Mouse (Mus musculus) 3T3-L1 (cell line): Measurements from ENCODE around the gene Tas2r107.
"Not testable (repeated sequence)": the region's sequence is repeated elsewhere in the genome, so short reads cannot be mapped to it uniquely, and the experiment has no call there.

Experiments used
- DNase-seq: peaks from one replicate; pipeline ENCODE4 v3.0.0-alpha.2; 2015; ENCODE audit warnings: low read depth, low spot score

Gene Tas2r107

DNA sequence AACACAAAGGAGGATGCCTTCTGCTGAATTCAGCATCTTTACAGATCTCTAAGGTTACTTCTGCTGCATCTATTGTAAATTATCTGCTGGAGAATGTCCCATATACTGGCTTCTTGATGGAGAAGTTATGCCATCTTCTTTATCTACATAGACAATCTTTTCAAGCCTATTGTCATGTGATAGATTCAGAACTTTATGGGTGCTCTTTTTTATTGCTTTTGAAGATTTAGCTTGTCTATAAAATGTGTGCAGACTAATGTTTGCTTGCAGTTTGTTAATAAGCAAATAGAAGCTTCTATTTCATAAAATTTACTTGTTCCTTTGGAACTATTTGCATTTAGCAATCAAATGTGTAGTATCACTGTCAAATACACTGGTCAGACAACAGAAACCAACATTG is at the start of gene Tas2r107:
Tas2r107 (minus strand) TSS at position 101 of the 400 bp plus-strand sequence.
- DNase-seq, result no peak

DNA sequence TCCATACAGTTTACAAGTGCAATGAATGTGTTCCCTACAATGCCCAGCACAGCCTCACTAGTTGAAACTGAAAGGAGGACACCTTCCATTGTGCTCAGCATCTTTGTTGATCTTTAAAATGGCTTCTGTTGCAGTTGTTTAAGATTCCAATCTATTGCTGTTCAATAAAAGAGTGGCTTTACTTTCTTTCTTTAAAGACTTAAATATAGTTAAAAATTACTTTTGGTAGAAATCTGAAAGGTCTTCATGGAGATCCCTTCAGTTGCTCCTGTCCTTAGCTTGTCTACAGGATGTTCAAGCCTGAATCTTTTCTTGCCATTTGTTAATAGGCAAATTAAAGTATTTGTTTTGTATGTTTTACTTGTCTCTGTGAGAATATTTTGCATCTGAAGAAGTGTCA is 30.0 kb upstream of the Tas2r107 start, which contains the start of gene Tas2r114:
Tas2r114 (minus strand) TSS at position 101 of the 400 bp plus-strand sequence.
- no peak for DNase-seq

DNA sequence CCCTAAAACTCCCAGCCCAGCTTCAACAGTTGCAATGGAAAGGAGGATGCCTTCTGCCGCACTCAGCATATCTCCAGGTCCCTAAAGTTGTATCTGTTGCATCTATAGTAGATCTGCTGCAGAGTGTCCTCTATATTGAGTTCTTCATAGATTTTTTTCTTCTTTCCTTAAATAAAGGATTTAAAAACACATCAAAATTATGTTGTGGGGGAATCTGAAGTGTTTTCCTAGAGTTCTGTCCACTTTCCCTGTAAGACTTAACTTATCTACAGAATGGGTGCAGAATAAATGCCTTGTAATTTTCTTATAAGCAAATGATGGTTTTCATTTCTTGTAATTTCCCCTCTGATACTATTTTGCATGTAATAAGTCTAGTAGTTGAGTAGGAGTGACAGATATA is 27.4 kb upstream of the Tas2r107 start, which contains the start of gene Tas2r105:
Tas2r105 (minus strand) TSS at position 101 of the 400 bp plus-strand sequence.
- DNase-seq, result no peak

DNA sequence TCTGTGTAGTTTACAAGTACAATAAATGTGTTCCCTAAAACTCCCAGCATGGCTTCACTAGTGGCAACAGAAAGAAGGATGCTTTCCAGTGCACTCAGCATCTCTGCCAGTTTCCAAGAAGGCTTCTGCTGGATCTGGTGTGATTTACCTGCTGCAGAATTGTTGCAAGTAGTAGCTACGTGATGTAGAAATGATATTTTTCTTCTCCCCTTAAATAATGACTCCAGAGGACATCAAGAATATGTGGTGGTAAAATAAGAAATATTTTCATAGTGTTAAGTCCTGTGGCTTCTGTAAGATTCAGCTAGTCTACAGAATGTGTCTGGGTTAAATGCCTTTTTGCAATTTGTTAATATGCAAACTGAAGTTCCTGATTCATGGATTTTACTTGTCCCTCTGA is 25.7 kb upstream of the Tas2r107 start, which contains the start of gene Tas2r104:
Tas2r104 (minus strand) TSS at position 101 of the 400 bp plus-strand sequence.
- no peak for DNase-seq

DNA sequence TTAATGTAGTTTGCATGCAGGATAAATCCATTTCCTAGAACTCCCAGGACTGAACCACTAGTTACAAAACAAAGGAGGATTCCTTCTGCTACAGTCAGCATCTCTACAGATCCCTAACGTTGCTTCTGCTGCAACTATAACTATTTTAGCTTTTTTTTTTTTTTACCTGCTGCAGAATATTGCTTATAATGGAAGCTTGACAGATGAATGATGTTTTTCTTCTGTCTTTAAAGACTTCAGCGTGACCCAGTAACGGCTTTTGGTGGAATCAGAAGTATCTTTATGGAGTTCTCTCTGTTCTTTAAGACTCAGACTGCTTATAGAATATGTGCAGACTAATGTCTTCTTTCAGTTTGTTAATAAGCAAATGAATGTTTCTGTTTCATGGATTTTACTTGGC is 18.8 kb upstream of the Tas2r107 start, which contains the start of gene Tas2r106:
Tas2r106 (minus strand) TSS at position 101 of the 400 bp plus-strand sequence.
- DNase-seq, result no peak

DNA sequence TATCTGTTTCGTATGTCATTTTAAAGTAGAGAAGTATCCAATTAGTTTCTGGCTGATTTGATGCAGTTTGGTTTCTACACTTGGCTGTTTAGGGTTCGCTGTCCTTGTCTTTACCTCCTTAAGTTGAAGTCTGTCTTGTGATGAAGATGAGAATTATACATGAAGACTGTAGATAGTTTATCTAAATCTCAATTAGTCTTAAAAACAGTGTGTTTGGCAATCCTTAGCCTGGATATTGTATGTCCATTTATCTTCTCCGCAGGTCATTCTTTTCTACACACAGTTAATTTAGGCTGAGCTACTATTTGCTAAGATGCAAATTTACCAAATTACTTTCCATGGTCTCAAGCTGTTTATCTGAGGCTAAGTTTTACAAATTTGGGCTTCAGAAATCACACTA is 29.1 kb downstream of the Tas2r107 start, which contains the start of gene Tas2r130:
Tas2r130 (minus strand) TSS at position 101 of the 400 bp plus-strand sequence.
- no peak for DNase-seq

DNA sequence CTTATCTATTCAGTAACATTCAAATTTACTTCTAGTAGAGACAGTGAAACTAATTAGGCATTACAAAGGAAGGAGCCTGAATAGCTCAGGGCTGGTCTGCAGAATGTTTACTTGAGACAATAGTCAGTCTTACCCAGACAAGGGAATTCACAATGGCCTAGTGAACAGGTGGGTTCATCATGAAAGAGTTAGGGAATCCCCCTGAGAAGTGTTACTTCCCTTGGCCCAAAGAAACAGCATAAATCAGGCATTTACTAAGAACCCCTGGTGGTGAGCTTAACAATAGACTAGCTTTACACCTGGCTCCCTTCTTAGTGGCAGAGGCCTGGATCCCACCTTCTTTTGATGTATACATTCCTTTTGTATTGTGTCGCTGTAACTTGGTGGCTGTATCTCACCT is 50.0 kb downstream of the Tas2r107 start:
- not testable (repeated sequence) for DNase-seq
